Mouse (Mus musculus) lung, postnatal 36 days (tissue): Measurements from ENCODE around the gene Gja4.

Experiments
- DNase-seq: peaks from one replicate; pipeline ENCODE4 v3.0.0; 2022; ENCODE audit warnings: mixed read lengths

Gene Gja4

GRCm38 (mm10) chr4:127323651-127324050, 9.8 kb upstream of the Gja4 start:
- no peak for DNase-seq

- peak; percentile 90 for DNase-seq
These were observed 5.8 kb upstream of the Gja4 start for GRCm38 (mm10) chr4:127319613-127320012.

GRCm38 (mm10) chr4:127317143-127317542, 3.3 kb upstream of the Gja4 start:
- DNase-seq, result peak; percentile 64

GRCm38 (mm10) chr4:127315753-127316152, 1.9 kb upstream of the Gja4 start:
- no peak for DNase-seq

GRCm38 (mm10) chr4:127314585-127314984, 746 bp upstream of the Gja4 start:
- DNase-seq, result no peak

GRCm38 (mm10) chr4:127312349-127312748, 1.5 kb downstream of the Gja4 start:
- DNase-seq, result no peak

GRCm38 (mm10) chr4:127311561-127311960, 2.3 kb downstream of the Gja4 start:
- no peak for DNase-seq

GRCm38 (mm10) chr4:127306915-127307314, 6.9 kb downstream of the Gja4 start:
- no peak for DNase-seq

- DNase-seq, result peak; percentile 69
These were observed 10.0 kb downstream of the Gja4 start for GRCm38 (mm10) chr4:127303796-127304195.

- DNase-seq, result no peak
These were observed 13.3 kb downstream of the Gja4 start for GRCm38 (mm10) chr4:127300503-127300902.

GRCm38 (mm10) chr4:127292631-127293030, 21.2 kb downstream of the Gja4 start:
- DNase-seq, result no peak

GRCm38 (mm10) chr4:127289039-127289548, 24.7 kb downstream of the Gja4 start:
- DNase-seq, result peak; percentile 30

GRCm38 (mm10) chr4:127286907-127287306, 26.9 kb downstream of the Gja4 start:
- DNase-seq, result no peak

GRCm38 (mm10) chr4:127279241-127279640, 34.6 kb downstream of the Gja4 start:
- DNase-seq, result no peak

- DNase-seq, result peak; percentile 64
These were observed 35.3 kb downstream of the Gja4 start for GRCm38 (mm10) chr4:127278451-127279001.

- DNase-seq, result no peak
These were observed 49.7 kb downstream of the Gja4 start for GRCm38 (mm10) chr4:127264183-127264554.

GRCm38 (mm10) chr4:127263438-127264182, 50.2 kb downstream of the Gja4 start:
- DNase-seq, result peak; percentile 80

- no peak for DNase-seq
These were observed 52.2 kb downstream of the Gja4 start for GRCm38 (mm10) chr4:127261601-127262000.
